Mouse (Mus musculus): Measurements from ENCODE around the gene Spata1. TPM values are rescaled to one million over a fixed set of nuclear protein-coding genes. Genes with fewer than 3 reads are reported as not detected.

Spata1 gene
- polyA plus RNA-seq, 1 experiment from 2014 or later, result 9.9 TPM

DNA sequence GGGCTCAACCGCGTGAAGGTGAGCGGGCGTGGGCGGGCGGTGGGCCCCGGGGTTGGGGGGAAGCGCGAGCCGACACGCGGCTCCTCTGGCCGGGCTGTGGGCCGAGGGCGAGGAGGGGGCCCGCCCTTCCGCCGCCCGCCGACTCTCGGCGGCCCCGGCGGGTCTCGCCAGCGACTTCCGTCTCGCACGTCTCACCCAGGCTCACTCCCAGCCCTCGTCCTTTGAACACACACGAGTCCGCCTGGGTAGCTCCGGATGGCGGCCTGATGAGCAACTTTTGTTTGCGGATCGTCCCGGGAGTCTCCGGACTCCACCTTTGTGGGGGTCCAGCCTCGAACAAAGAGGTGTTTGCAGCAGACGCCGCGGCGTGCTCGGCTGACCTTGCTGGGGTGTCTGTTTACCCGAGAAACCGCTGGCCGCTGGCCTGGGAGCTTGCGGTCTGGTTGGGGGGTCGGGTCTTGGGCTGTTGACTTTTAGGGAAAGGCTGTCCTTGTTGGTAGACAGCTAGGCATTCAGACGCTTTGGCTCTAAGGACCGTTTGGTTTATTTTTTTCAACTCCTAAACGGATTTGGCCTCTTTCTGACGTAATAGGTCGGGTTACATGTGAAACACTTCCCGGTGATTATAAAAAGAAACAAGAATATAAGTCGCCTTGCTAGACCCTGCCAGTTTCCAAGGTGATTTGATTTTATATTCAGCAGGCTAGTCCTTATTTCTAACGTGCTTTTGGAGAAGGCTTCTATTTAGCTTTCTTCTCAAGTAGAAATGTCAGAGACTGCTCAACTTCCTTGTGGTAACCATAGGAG is 653 bp upstream of the Spata1 start:
- H3K4me3 ChIP-seq, result peak overlapping the region; percentile 76
- peak overlapping the region; percentile 94 for H3K9ac ChIP-seq
- peak overlapping the region; percentile 78 for H3K4me2 ChIP-seq
- no peaks in the 10 kb centered on the region for H3K9me3 ChIP-seq
- peaks cover 28% of the 10 kb centered on the region for H3K4me1 ChIP-seq
- H3K27me3 ChIP-seq, result no peaks in the 10 kb centered on the region
- ATAC-seq (ENCODE audit: insufficient number of reproducible peaks, insufficient read depth, low FRiP score, low TSS enrichment, low read depth), result peak; percentile 81
- WGBS, result under 1% methylated on average over 56 of the region's 57 CpGs
- H3K27ac ChIP-seq, result peak overlapping the region; percentile 96
- peaks cover 12% of the 10 kb centered on the region for H3K36me3 ChIP-seq

DNA sequence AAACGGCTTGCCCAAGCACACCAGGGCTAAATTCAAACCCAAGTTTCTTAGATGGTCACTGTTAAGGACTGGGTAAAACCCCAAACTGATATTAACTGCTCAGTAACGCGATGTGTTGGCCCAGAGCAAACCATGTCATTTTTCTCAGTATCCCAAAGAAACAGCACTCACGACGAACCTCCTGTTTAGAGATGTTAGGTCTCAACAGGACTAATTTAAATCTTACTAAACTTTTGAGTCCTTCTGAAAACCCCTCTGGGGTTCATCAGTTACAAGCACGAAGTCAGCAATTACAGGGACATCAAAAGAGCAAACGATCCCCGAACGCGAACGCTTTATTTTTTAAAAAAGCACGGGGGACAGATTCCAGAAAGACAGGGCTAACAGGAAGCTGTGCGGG is 564 bp downstream of the Spata1 start:
- no peak for ATAC-seq (ENCODE audit: insufficient number of reproducible peaks, insufficient read depth, low FRiP score, low TSS enrichment, low read depth)
- WGBS, result 2% methylated on average over 13 of the region's 13 CpGs
- Histone ChIP-seq H3K27me3 (no peaks in the 10 kb centered on the region), H3K9ac (peak overlapping the region; percentile 94), H3K4me1 (peaks cover 28% of the 10 kb centered on the region), H3K27ac (peak overlapping the region; percentile 96), H3K36me3 (peaks cover 9% of the 10 kb centered on the region), H3K4me2 (peak overlapping the region; percentile 78), H3K4me3 (peak overlapping the region; percentile 76), H3K9me3 (no peaks in the 10 kb centered on the region)

DNA sequence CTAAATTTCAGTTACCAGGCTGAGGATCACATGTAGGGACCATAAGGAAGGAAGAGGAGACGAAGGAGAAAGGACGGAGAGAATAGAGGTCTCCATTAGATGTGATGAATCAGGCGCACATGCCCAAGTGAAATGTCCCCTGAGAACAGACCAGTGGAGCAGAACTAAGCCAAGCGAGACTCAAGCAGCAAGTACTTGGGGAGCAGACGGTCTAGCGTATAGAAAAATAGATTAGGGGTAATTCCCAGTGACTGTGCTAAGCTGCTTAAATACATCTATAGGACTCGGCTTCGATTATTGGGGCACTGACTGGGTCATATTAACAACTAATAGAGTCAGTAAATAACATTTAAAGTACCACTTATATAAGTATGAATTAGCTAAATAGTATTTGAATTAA is 4.6 kb downstream of the Spata1 start:
- peaks cover 4% of the 10 kb centered on the region for H3K4me1 ChIP-seq
- H3K9me3 ChIP-seq, result no peaks in the 10 kb centered on the region
- no peaks in the 10 kb centered on the region for H3K27me3 ChIP-seq
- no peak overlapping the region for H3K4me2 ChIP-seq
- no peak overlapping the region for H3K9ac ChIP-seq
- ATAC-seq (ENCODE audit: insufficient number of reproducible peaks, insufficient read depth, low FRiP score, low TSS enrichment, low read depth), result no peak
- no peak overlapping the region for H3K27ac ChIP-seq
- 84% methylated on average over 8 of the region's 8 CpGs for WGBS
- no peak overlapping the region for H3K4me3 ChIP-seq
- no peaks in the 10 kb centered on the region for H3K36me3 ChIP-seq

DNA sequence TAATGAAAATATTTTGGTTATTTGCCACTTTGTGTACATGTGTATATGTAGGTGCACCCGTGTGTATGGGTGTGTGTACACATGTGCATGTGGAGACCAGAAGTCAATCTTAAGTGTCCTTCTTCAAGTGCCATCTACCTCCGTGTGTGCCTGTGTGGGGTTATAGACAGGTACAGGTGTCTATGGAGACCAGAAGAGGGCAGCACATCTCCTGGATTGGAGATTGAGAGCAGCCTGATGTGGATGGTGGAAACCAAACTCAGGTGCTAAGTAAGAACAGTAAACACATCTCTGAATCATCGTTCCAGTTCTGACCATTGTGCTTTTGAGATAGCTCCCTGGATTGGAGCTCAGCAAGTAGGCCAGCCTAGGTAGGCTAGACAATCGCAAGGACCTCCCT is 13.1 kb downstream of the Spata1 start:
- 85% methylated on average over 4 of the region's 4 CpGs for WGBS
- ATAC-seq (ENCODE audit: insufficient number of reproducible peaks, insufficient read depth, low FRiP score, low TSS enrichment, low read depth), result no peak

DNA sequence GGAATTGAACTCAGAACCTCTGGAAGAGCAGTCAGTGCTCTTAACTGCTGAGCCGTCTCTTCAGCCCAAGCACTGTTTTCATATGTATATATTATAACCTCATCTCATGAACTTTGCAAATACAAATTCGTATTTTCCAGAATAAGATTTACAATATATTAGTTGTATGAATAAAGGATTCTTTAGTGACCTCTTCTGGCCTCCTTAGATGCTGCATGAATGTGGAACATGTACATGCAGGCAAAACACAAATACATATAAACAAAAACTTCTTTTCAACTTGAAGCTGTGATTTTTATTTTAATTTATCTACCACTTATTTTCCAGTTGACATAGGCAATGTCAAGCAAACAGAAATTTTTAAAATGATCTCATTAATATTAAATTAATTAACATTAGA is 17.5 kb downstream of the Spata1 start:
- 66% methylated on average over 2 of the region's 2 CpGs for WGBS
- H3K27ac ChIP-seq, result no peak overlapping the region
- ATAC-seq (ENCODE audit: insufficient number of reproducible peaks, insufficient read depth, low FRiP score, low TSS enrichment, low read depth), result no peak
- H3K27me3 ChIP-seq, result no peaks in the 10 kb centered on the region
- H3K36me3 ChIP-seq, result no peaks in the 10 kb centered on the region
- H3K4me3 ChIP-seq, result no peak overlapping the region
- H3K4me2 ChIP-seq, result no peak overlapping the region
- H3K9ac ChIP-seq, result no peak overlapping the region
- H3K9me3 ChIP-seq, result no peaks in the 10 kb centered on the region
- no peaks in the 10 kb centered on the region for H3K4me1 ChIP-seq

More for the DNA sequence above, 13.1 kb downstream of the Spata1 start:
- H3K9me3 ChIP-seq, result no peaks in the 10 kb centered on the region
- H3K27ac ChIP-seq, result no peak overlapping the region
- no peak overlapping the region for H3K4me3 ChIP-seq
- H3K36me3 ChIP-seq, result no peaks in the 10 kb centered on the region
- H3K4me2 ChIP-seq, result no peak overlapping the region
- no peak overlapping the region for H3K9ac ChIP-seq
- H3K27me3 ChIP-seq, result no peaks in the 10 kb centered on the region
- H3K4me1 ChIP-seq, result no peaks in the 10 kb centered on the region

DNA sequence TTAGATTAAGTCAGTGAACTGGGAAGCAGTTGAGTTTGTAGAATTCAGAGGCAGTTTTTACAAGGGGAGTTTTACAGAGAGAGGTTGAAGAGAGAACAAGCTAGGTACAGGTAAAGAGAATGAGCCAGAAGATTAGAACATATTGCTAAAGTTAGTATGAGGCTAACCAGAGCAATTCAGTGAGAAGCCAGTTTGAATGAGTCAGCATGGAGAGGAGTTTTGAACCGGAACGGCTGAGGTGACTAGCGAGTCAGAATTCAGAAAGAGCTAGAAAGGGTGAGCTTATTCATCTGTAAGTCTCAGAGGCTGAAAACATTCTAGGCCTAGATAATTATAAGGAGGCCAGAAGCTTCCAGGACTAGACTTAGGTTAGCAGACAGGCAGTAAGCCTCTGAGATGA is 25.1 kb downstream of the Spata1 start:
- no peak overlapping the region for H3K4me2 ChIP-seq
- no peaks in the 10 kb centered on the region for H3K9me3 ChIP-seq
- no peak for ATAC-seq (ENCODE audit: insufficient number of reproducible peaks, insufficient read depth, low FRiP score, low TSS enrichment, low read depth)
- H3K4me3 ChIP-seq, result no peak overlapping the region
- H3K27me3 ChIP-seq, result no peaks in the 10 kb centered on the region
- 90% methylated on average over 3 of the region's 3 CpGs for WGBS
- no peak overlapping the region for H3K9ac ChIP-seq
- H3K4me1 ChIP-seq, result no peaks in the 10 kb centered on the region
- no peak overlapping the region for H3K27ac ChIP-seq
- no peaks in the 10 kb centered on the region for H3K36me3 ChIP-seq

DNA sequence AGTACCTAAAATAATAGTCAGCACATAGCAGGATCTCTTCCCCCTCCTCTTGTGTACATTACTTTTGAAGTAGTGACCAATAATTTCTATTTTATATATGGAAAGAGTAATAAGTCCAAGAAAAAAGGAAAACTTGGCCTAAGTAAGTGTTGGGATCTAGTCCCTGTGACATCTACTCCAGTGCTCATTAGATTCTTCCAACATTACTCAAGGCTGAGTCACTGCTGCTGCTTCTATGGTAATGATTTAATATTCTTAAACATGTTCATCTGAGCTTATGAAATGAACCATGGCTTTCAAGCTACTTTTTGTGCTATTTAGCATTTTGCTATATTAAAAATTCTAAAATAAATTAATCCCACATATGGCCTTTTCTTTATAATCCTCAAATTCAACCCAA is 25.8 kb downstream of the Spata1 start:
- H3K27ac ChIP-seq, result no peak overlapping the region
- no peak overlapping the region for H3K4me3 ChIP-seq
- H3K27me3 ChIP-seq, result no peaks in the 10 kb centered on the region
- no peaks in the 10 kb centered on the region for H3K4me1 ChIP-seq
- no peak overlapping the region for H3K9ac ChIP-seq
- no peak for ATAC-seq (ENCODE audit: insufficient number of reproducible peaks, insufficient read depth, low FRiP score, low TSS enrichment, low read depth)
- no peak overlapping the region for H3K4me2 ChIP-seq
- H3K36me3 ChIP-seq, result no peaks in the 10 kb centered on the region
- no peaks in the 10 kb centered on the region for H3K9me3 ChIP-seq

DNA sequence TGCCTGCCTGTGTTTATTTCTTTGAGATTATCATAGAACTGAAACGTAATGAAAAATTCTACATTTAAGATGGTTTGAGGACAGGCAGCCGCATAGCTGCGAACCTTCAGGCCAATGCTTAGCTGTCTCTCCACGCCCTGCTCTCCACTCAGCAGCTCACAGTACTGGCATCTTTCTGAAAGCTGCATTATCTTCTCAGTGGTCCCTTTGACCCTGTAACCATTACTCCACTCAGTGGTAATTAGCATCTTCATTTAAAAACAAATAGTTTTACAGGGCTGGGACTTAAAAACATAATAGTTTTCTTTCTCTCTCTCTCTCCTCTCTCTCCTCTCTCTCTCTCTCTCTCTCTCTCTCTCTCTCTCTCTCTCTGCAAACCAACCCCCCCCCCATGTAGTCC is 26.9 kb downstream of the Spata1 start:
- no peaks in the 10 kb centered on the region for H3K27me3 ChIP-seq
- 68% methylated on average over 4 of the region's 4 CpGs for WGBS
- no peaks in the 10 kb centered on the region for H3K36me3 ChIP-seq
- H3K27ac ChIP-seq, result no peak overlapping the region
- H3K9me3 ChIP-seq, result no peaks in the 10 kb centered on the region
- H3K4me1 ChIP-seq, result no peaks in the 10 kb centered on the region
- no peak overlapping the region for H3K4me3 ChIP-seq
- no peak overlapping the region for H3K9ac ChIP-seq
- H3K4me2 ChIP-seq, result no peak overlapping the region
- ATAC-seq (ENCODE audit: insufficient number of reproducible peaks, insufficient read depth, low FRiP score, low TSS enrichment, low read depth), result no peak

DNA sequence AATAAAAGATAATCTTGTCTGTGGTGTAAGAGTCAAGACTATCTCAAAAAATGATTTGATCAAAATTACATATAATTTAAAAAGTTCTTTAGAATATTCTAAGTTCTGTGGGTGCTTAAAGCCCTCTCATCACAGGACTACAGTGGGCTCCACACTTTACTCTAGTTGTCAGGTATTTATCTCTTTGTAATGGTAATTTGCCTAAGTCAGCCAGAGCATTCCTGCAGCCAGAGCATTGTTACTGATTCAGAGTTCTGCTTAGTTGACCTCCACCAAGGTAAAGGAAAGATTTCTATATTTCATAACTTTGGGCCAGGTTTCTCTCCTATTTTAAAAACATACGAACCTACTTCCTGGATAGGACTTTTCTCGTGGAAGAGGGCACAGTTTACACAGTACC is 30.3 kb downstream of the Spata1 start:
- Histone ChIP-seq H3K27me3 (no peaks in the 10 kb centered on the region), H3K9ac (no peak overlapping the region), H3K9me3 (no peaks in the 10 kb centered on the region), H3K4me3 (no peak overlapping the region), H3K4me1 (no peaks in the 10 kb centered on the region), H3K27ac (no peak overlapping the region), H3K4me2 (no peak overlapping the region), H3K36me3 (no peaks in the 10 kb centered on the region)
- 79% methylated on average over 2 of the region's 2 CpGs for WGBS
- ATAC-seq (ENCODE audit: insufficient number of reproducible peaks, insufficient read depth, low FRiP score, low TSS enrichment, low read depth), result no peak

DNA sequence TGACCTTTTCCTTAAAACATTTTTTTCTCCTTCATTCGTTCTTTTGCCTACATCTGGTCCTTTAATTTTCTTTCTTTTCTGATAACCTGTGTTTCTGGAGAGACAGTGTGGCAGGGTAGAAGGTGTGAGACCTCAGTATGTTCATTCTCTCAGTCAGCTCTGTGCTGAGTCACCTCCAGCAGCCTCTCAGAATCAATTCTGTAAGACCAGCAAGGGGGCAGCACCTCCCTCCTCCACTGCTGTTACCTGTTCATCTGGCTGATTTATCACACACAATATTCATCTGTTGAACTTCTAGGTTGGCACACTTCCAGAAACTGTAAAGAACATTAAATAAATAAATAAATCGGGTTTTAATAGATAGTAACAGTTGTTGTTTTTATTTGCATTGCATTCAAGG is 36.6 kb downstream of the Spata1 start:
- WGBS, result 60% methylated on average over 2 of the region's 2 CpGs

DNA sequence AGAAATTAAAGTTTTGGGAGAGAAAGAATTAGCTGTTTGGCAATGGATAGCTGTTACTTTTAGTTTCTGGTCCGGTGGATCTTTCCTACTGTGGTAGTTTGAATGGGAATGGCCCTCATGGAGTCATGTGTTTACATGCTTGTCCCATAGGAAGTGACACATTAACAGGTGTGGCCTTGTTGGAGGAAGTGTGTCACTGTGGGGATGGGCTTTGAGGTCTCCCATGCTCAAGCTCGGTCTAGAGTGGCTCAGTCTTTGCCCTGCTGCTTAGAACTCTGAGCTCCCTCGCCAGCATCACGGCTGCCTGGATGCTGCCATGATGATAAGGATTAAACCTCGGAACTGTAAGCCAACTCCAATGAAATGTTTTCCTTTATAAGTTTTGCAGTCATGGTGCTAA is 48.2 kb downstream of the Spata1 start:
- peaks cover 8% of the 10 kb centered on the region; the same call in 1 of the 2 replicates for H3K36me3 ChIP-seq
- peaks cover 8% of the 10 kb centered on the region; the same call in 1 of the 2 replicates for H3K4me1 ChIP-seq
- no peaks in the 10 kb centered on the region for H3K27me3 ChIP-seq
- no peak overlapping the region for H3K27ac ChIP-seq
- 81% methylated on average over 5 of the region's 5 CpGs for WGBS
- ATAC-seq (ENCODE audit: insufficient number of reproducible peaks, insufficient read depth, low FRiP score, low TSS enrichment, low read depth), result no peak
- no peak overlapping the region for H3K4me3 ChIP-seq
- H3K9me3 ChIP-seq, result no peaks in the 10 kb centered on the region
- H3K4me2 ChIP-seq, result peak overlapping the region; percentile 61; the same call in 1 of the 2 replicates
- no peak overlapping the region for H3K9ac ChIP-seq

More for the DNA sequence above, 36.6 kb downstream of the Spata1 start:
- no peak for ATAC-seq (ENCODE audit: insufficient number of reproducible peaks, insufficient read depth, low FRiP score, low TSS enrichment, low read depth)
- no peak overlapping the region for H3K4me2 ChIP-seq
- H3K27ac ChIP-seq, result no peak overlapping the region
- no peaks in the 10 kb centered on the region for H3K27me3 ChIP-seq
- H3K9ac ChIP-seq, result no peak overlapping the region
- H3K36me3 ChIP-seq, result peaks cover under 1% of the 10 kb centered on the region; the same call in 1 of the 2 replicates
- H3K4me1 ChIP-seq, result no peaks in the 10 kb centered on the region
- no peak overlapping the region for H3K4me3 ChIP-seq
- H3K9me3 ChIP-seq, result no peaks in the 10 kb centered on the region

DNA sequence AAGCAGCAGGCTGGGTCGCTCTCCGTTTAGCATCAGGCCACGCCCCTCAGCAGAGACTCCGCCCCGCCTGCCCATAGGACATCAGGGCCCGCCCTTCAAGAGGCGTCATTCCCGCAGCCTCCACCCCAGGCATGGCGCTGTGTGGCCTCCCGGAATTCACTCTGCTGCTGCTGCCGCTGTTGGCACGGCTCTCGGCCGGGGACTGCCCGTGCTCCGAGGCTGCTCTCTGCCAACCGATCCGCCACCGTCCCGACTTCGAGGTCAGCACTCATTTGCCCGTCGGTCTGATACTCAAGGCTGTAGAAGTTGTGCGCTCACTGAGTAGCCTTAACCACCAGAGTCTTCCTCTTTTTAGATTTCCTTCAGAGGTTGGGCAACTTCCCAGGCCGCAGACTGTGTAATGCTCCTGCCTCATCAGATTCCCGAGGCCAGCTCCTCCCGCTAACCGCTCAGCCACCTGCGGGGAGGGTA is 49.1 kb downstream of the Spata1 start:
- Histone ChIP-seq H3K27me3 (no peaks in the 10 kb centered on the region), H3K9ac (peak overlapping the region; percentile 83), H3K4me1 (peaks cover 8% of the 10 kb centered on the region; the same call in 1 of the 2 replicates), H3K36me3 (peaks cover 7% of the 10 kb centered on the region; the same call in 1 of the 2 replicates), H3K4me2 (peak overlapping the region; percentile 61), H3K9me3 (no peaks in the 10 kb centered on the region), H3K4me3 (peak overlapping the region; percentile 63), H3K27ac (peak overlapping the region; percentile 87)
- peak; percentile 99 for ATAC-seq (ENCODE audit: insufficient number of reproducible peaks, insufficient read depth, low FRiP score, low TSS enrichment, low read depth)
- WGBS, result under 1% methylated on average over 29 of the region's 29 CpGs
